Mouse (Mus musculus) hindbrain, embryonic 16.5 days (tissue): Measurements from ENCODE around the gene Ccr6. TPM values are rescaled to one million over a fixed set of nuclear protein-coding genes. Genes with fewer than 3 reads are reported as not detected.

Experiments used
- ATAC-seq: fragments of 200-750 bp; cut with Nextera tagmentation; 2 replicates; pipeline ENCODE4 v1.8.0; 2017; ENCODE audit warnings: moderate TSS enrichment, moderate library complexity
- H3K27ac ChIP-seq: fragments of 300-500 bp; sonication (generic); 2 replicates; pipeline ENCODE4 v1.5.1; 2014; ENCODE audit warnings: low read depth, mild to moderate bottlenecking, control low read depth, low read length, moderate library complexity
- H3K27me3 ChIP-seq: fragments of 300-500 bp; sonication (generic); replicated peaks from 2 replicates; pipeline ENCODE4 v1.6.1; 2014; ENCODE audit warnings: low read length; ENCODE audit not compliant: control insufficient read depth, insufficient read depth
- H3K36me3 ChIP-seq: fragments of 300-500 bp; sonication (generic); 2 replicates; pipeline ENCODE4 v1.6.1; 2014; ENCODE audit warnings: mild to moderate bottlenecking, low read length, moderate library complexity, mixed read lengths; ENCODE audit not compliant: control insufficient read depth, insufficient read depth
- H3K4me1 ChIP-seq: fragments of 300-500 bp; sonication (generic); 2 replicates; pipeline ENCODE4 v1.6.1; 2014; ENCODE audit warnings: low read depth, low read length; ENCODE audit not compliant: control insufficient read depth, insufficient read depth
- H3K4me2 ChIP-seq: fragments of 300-500 bp; sonication (generic); 2 replicates; pipeline ENCODE4 v1.6.1; 2014; ENCODE audit warnings: mild to moderate bottlenecking, low read length, control low read depth, moderate library complexity
- H3K4me3 ChIP-seq: fragments of 300-500 bp; sonication (generic); 2 replicates; pipeline ENCODE4 v1.5.1; 2014; ENCODE audit warnings: mild to moderate bottlenecking, low read length, control low read depth, moderate library complexity
- H3K9ac ChIP-seq: fragments of 300-500 bp; sonication (generic); 2 replicates; pipeline ENCODE4 v1.6.1; 2014; ENCODE audit warnings: low read depth, mild to moderate bottlenecking, control low read depth, low read length, moderate library complexity
- H3K9me3 ChIP-seq: fragments of 300-500 bp; sonication (generic); 2 replicates; pipeline ENCODE4 v1.6.1; 2014; ENCODE audit warnings: mild to moderate bottlenecking, low read length, moderate library complexity; ENCODE audit not compliant: control insufficient read depth
- WGBS: fragments of 180-500 bp; shearing (Covaris S2); extraction: QIAGEN DNeasy Blood & Tissue Kit; methylation state at CpG from one replicate; pipeline ENCODE4 v1.1.7; 2014; 5-methylcytosine and 5-hydroxymethylcytosine counted together
- polyA plus RNA-seq: library from polyadenylated mRNA; unstranded; fragments of >200 nt; fragmentation: Nextera tagmentation; extraction: Ambion mirVana; gene quantifications from 2 replicates; pipeline ENCODE4 v1.2.1, GENCODE M21; 2015

The Ccr6 gene
- polyA plus RNA-seq, 1 experiment from 2014 or later, result not detected

GRCm38 (mm10) chr17:8301515-8301914 lies 65.7 kb downstream of the Ccr6 start:
- Histone ChIP-seq H3K27ac (no peak overlapping the region), H3K4me1 (no peaks in the 10 kb centered on the region), H3K4me2 (no peak overlapping the region), H3K9me3 (no peaks in the 10 kb centered on the region), H3K27me3 (no peaks in the 10 kb centered on the region), H3K9ac (no peak overlapping the region), H3K36me3 (no peaks in the 10 kb centered on the region; the same call in none of the 2 replicates), H3K4me3 (no peak overlapping the region)
- ATAC-seq, result no peak
- WGBS, result 74% methylated on average over 4 of the region's 4 CpGs

GRCm38 (mm10) chr17:8302772-8303438 lies 67.1 kb downstream of the Ccr6 start:
- H3K4me1 ChIP-seq, result no peaks in the 10 kb centered on the region
- no peaks in the 10 kb centered on the region for H3K9me3 ChIP-seq
- no peak for ATAC-seq
- no peak overlapping the region for H3K4me2 ChIP-seq
- no peaks in the 10 kb centered on the region for H3K27me3 ChIP-seq
- H3K9ac ChIP-seq, result no peak overlapping the region
- no peaks in the 10 kb centered on the region; the same call in none of the 2 replicates for H3K36me3 ChIP-seq
- 74% methylated on average over 7 of the region's 7 CpGs for WGBS
- no peak overlapping the region for H3K4me3 ChIP-seq
- H3K27ac ChIP-seq, result no peak overlapping the region

- ATAC-seq, result no peak
- Histone ChIP-seq H3K9me3 (no peaks in the 10 kb centered on the region), H3K9ac (no peak overlapping the region), H3K27ac (no peak overlapping the region), H3K4me3 (no peak overlapping the region), H3K4me1 (no peaks in the 10 kb centered on the region), H3K36me3 (no peaks in the 10 kb centered on the region; the same call in 1 of the 2 replicates), H3K4me2 (no peak overlapping the region), H3K27me3 (no peaks in the 10 kb centered on the region)
- WGBS, result 72% methylated on average over 5 of the region's 5 CpGs
Observed at GRCm38 (mm10) chr17:8303671-8304070, 67.8 kb downstream of the Ccr6 start.

- WGBS, result 33% methylated on average over 3 of the region's 3 CpGs
- ATAC-seq, result no peak
- no peaks in the 10 kb centered on the region for H3K4me1 ChIP-seq
- no peaks in the 10 kb centered on the region for H3K27me3 ChIP-seq
- H3K4me2 ChIP-seq, result no peak overlapping the region
- H3K4me3 ChIP-seq, result no peak overlapping the region
- no peak overlapping the region for H3K9ac ChIP-seq
- H3K9me3 ChIP-seq, result no peaks in the 10 kb centered on the region
- H3K27ac ChIP-seq, result no peak overlapping the region
- no peaks in the 10 kb centered on the region for H3K36me3 ChIP-seq
Observed at GRCm38 (mm10) chr17:8305801-8306200, 70.0 kb downstream of the Ccr6 start.

Other genes with a start within 250 kb of the Ccr6 start
- 0.50 TPM in 1 of 2 replicates, not detected in the other for gene Gm49673, start 88.3 kb upstream of the Ccr6 start, polyA plus RNA-seq
- 18.2 and 19.4 TPM in 2 replicates for gene Rnaset2a, start 87.9 kb upstream of the Ccr6 start, polyA plus RNA-seq
- gene Fgfr1op, start 70.5 kb upstream of the Ccr6 start, polyA plus RNA-seq, result 31.4 and 32.0 TPM in 2 replicates
- 389 and 473 TPM in 2 replicates for gene Mpc1, start 46.9 kb downstream of the Ccr6 start, polyA plus RNA-seq
- gene Sft2d1, start 75.1 kb downstream of the Ccr6 start, polyA plus RNA-seq, result 172 and 184 TPM in 2 replicates
- 16.4 and 16.9 TPM in 2 replicates for gene Prr18, start 101.4 kb downstream of the Ccr6 start, polyA plus RNA-seq
- 0.72 and 0.99 TPM in 2 replicates for gene T2, start 119.9 kb downstream of the Ccr6 start, polyA plus RNA-seq
- gene T, start 198.4 kb downstream of the Ccr6 start, polyA plus RNA-seq, result 0.25 and 0.35 TPM in 2 replicates